Mouse (Mus musculus) right cerebral cortex, postnatal 10 days (tissue): ENCODE data around the gene Gm1140.
"Not testable (repeated sequence)": the region's sequence is repeated elsewhere in the genome, so short reads cannot be mapped to it uniquely, and the experiment has no call there.

Experiments used
- DNase-seq, 2 experiments: peaks; one replicate each; pipeline ENCODE4 v3.0.0; 2021; ENCODE audit warnings: low spot score in 2 of 2

The Gm1140 gene

GRCm38 (mm10) chrX:67693462-67693861 lies at the start of gene Gm1140:
Gene Gm1140 (minus strand): TSS chrX:67693562.
- not testable (repeated sequence) for DNase-seq

- DNase-seq = not testable (repeated sequence)
These were observed 2.0 kb upstream of the Gm1140 start, which contains the start of gene Gm14692 for GRCm38 (mm10) chrX:67695398-67695797. Gene Gm14692 (plus strand): TSS chrX:67695698.
